9 mouse cellular contexts compared by ENCODE assay signal in the genomic region with DNA sequence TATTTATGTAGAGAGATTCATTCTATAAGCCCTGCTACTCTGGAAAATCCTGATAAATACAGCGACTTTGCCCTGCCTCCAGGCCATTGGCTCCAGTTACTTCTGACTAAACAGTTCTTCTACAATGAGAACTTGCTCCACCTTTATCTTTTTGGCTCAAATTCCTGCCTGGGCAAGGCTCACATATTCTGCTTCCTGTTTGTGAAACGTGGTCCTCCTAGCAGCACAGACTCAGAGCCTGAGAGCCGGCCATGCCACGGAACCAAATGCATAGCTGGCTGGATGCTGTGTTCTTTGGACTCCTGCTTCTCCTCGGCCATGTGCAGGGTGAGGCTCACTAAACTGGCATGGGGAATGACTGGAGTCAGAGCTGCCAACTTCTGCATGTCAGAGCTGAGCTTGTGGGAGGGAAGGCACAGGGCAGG. TPM values are rescaled to one million over a fixed set of nuclear protein-coding genes. Genes with fewer than 3 reads are reported as not detected.
A peak's percentile ranks its signal among the peaks of the same experiment; 100 is the strongest.
DNase-seq lines count a peak whose midpoint lies in the region; ATAC-seq and TF ChIP-seq lines count a peak whose summit lies in the region.
"Had no signal": no experiment of that assay in that cellular context is flagged by ENCODE, and none has a peak within 500 bp of the region (broad histone marks: within the 10 kb centered on the region; RNA-seq: fewer than 3 reads in every experiment).

A gene (plus strand): TSS at position 182 of the 425 bp plus-strand sequence.

- no peaks in the 10 kb centered on the region for H3K79me2 ChIP-seq in liver, adult 2 months (ENCODE audit: control insufficient read depth, insufficient read depth, low read length)

- H3K4me3 ChIP-seq in liver, adult 2 months (ENCODE audit: insufficient read depth, low read depth, low read length) = peak within 1 kb of the TSS; percentile 32
- H3K4me3 ChIP-seq in forebrain, embryonic 12.5 days (replicated peaks) = no peak within 1 kb of the TSS
- H3K4me3 ChIP-seq: limb, embryonic 13.5 days had no signal

- H3K27ac ChIP-seq in liver, adult 2 months (replicated peaks; ENCODE audit: insufficient read depth, low read depth, low read length) = peak within 1 kb of the TSS; percentile 22
- no peak within 1 kb of the TSS for H3K27ac ChIP-seq in forebrain, embryonic 12.5 days
- H3K27ac ChIP-seq: limb, embryonic 13.5 days had no signal

- no peak within 1 kb of the TSS for H3K4me2 ChIP-seq in forebrain, embryonic 12.5 days
- H3K4me2 ChIP-seq: limb, embryonic 13.5 days had no signal

- peak within 1 kb of the TSS; percentile 39 for H3K9ac ChIP-seq in liver, adult 2 months (ENCODE audit: low read depth, low read length)
- no peak within 1 kb of the TSS for H3K9ac ChIP-seq in forebrain, embryonic 12.5 days
- H3K9ac ChIP-seq: limb, embryonic 13.5 days had no signal

- H3K4me1 ChIP-seq in liver, adult 2 months (ENCODE audit: control insufficient read depth, insufficient read depth, low read length) = peaks cover 2% of the 10 kb centered on the region; the same call in 1 of the 2 replicates
- H3K4me1 ChIP-seq in forebrain, embryonic 12.5 days = no peaks in the 10 kb centered on the region
- H3K4me1 ChIP-seq: limb, embryonic 13.5 days had no signal

- peaks cover 18% of the 10 kb centered on the region for H3K36me3 ChIP-seq in liver, adult 2 months (ENCODE audit: control insufficient read depth, insufficient read depth, low read length)
- no peaks in the 10 kb centered on the region for H3K36me3 ChIP-seq in forebrain, embryonic 12.5 days (replicated peaks)
- H3K36me3 ChIP-seq: limb, embryonic 13.5 days had no signal

- TF ChIP-seq CTCF in liver, adult 2 months (IDR thresholded peaks at IDR 0.05; ENCODE audit: low read depth, low read length) = no peak

- no peak for TF ChIP-seq POLR2A in liver, adult 2 months (IDR thresholded peaks at IDR 0.05; ENCODE audit: extremely low read depth, insufficient read depth, low read length)

- H3K27me3 ChIP-seq in liver, adult 2 months (ENCODE audit: control insufficient read depth, insufficient read depth, low read length) = no peaks in the 10 kb centered on the region
- H3K27me3 ChIP-seq in forebrain, embryonic 12.5 days = no peaks in the 10 kb centered on the region
- H3K27me3 ChIP-seq: limb, embryonic 13.5 days had no signal

- ATAC-seq in erythroid progenitor cell, adult 5-6 weeks (replicated peaks; ENCODE audit: low FRiP score, poor library complexity, severe bottlenecking) = peak; percentile 69
- no peak for ATAC-seq in forebrain, embryonic 12.5 days (ENCODE audit: low FRiP score)

- 7% methylated on average over 5 of the region's 5 CpGs for WGBS in liver, adult 2 months
- WGBS in forebrain, embryonic 12.5 days = 69% methylated on average over 5 of the region's 5 CpGs

- peak; percentile 15 to 17 for DNase-seq in cerebellum, postnatal 25 days
- no peak for DNase-seq in cerebellum, postnatal 36 days
- DNase-seq in liver, adult 2 months (ENCODE audit: extremely low read depth, low read depth, low spot score) = peak; percentile 90
- peak; percentile 18 for DNase-seq in skeletal muscle tissue, adult 2 months (ENCODE audit: low read depth, low spot score)
- no peak for DNase-seq in thymus, postnatal 4 days
- DNase-seq in right cerebral cortex, postnatal 10 days (ENCODE audit: low spot score in 2 of 2) = no peak

- H3K9me3 ChIP-seq in forebrain, embryonic 12.5 days = no peaks in the 10 kb centered on the region
- H3K9me3 ChIP-seq: limb, embryonic 13.5 days had no signal

RNA-seq across cellular contexts. Expression of the gene that starts here (rescaled TPM):
- total RNA-seq in erythroid progenitor cell, adult 5-6 weeks (2015; ENCODE audit: low replicate concordance) = 395 and 429 TPM in 2 replicates
- total RNA-seq in erythroid progenitor cell, adult 5-6 weeks (2017; ENCODE audit: low replicate concordance) = 185 and 223 TPM in 2 replicates
- total RNA-seq in liver, adult 2 months (2014; rRNA removed) = 34.6 and 36.9 TPM in 2 replicates
- polyA plus RNA-seq in liver, adult 2 months (2012; rRNA removed) = 19.6 and 31.6 TPM in 2 replicates
- polyA plus RNA-seq in forebrain, embryonic 12.5 days (2016; fragmentation: Nextera tagmentation; extraction: Ambion mirVana) = not detected in 2 replicates

Comparison
In these comparisons a context has a peak if more than half of its experiments do, and no peak if none do; other contexts are left out.
1. RNA of the gene that starts here (polyA plus RNA-seq): 19.6 to 31.6 TPM in liver, adult 2 months; not detected in forebrain, embryonic 12.5 days; every median in the first group is over 10 times any median in the second.
2. DNase-seq: peak in cerebellum, postnatal 25 days (2 of 2), liver, adult 2 months (single experiment) and skeletal muscle tissue, adult 2 months (single experiment); none in cerebellum, postnatal 36 days (0 of 2), thymus, postnatal 4 days (single experiment) and right cerebral cortex, postnatal 10 days (0 of 2).